ENCODE assay signal across 8 mouse cellular contexts in the genomic region with DNA sequence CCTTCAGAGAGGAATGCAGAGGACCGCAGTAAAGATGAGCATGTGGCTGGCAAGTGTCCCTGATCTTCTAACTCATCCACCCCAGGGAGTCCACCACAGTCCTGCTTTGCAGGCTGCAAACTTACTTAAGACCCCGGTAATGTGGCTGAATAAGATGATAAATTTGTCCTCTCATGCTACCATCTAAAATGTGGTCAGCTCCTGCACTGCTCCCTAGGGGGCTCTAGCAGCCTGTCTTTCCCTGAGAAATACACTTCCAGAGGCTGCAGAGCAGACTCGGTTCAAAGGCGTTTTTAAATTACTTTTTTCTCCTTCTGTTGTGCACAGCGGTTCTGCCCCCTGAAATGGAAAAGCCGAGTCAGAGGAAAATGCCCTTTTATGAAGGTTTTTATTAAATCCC. TPM values are rescaled to one million over a fixed set of nuclear protein-coding genes. Genes with fewer than 3 reads are reported as not detected.
A peak's percentile ranks its signal among the peaks of the same experiment; 100 is the strongest.
DNase-seq lines count a peak whose midpoint lies in the region; ATAC-seq and TF ChIP-seq lines count a peak whose summit lies in the region.

No protein-coding gene starts in this region.

- H3K79me2 ChIP-seq in liver, adult 2 months (ENCODE audit: control insufficient read depth, insufficient read depth, low read length): no peaks in the 10 kb centered on the region

- no peak overlapping the region for H3K4me2 ChIP-seq in forebrain, embryonic 15.5 days (replicated peaks)
- no peak overlapping the region for H3K4me2 ChIP-seq in forebrain, embryonic 12.5 days
- H3K4me2 ChIP-seq in hindbrain, postnatal 0 days (ENCODE audit: low read depth, low read length): 0 out of 2 replicates have a peak overlapping the region, but pooled peaks have one; percentile 2
- H3K4me2 ChIP-seq in neural tube, embryonic 14.5 days (ENCODE audit: low read depth, low read length): no peak overlapping the region

- H3K4me3 ChIP-seq in forebrain, embryonic 15.5 days: no peak overlapping the region
- no peak overlapping the region for H3K4me3 ChIP-seq in forebrain, embryonic 12.5 days (replicated peaks)
- no peak overlapping the region for H3K4me3 ChIP-seq in liver, adult 2 months (ENCODE audit: insufficient read depth, low read depth, low read length)
- no peak overlapping the region for H3K4me3 ChIP-seq in hindbrain, postnatal 0 days (ENCODE audit: low read length)
- H3K4me3 ChIP-seq in neural tube, embryonic 14.5 days (ENCODE audit: low read depth, low read length): no peak overlapping the region

- TF ChIP-seq CTCF in liver, adult 2 months (IDR thresholded peaks at IDR 0.05; ENCODE audit: low read depth, low read length): peak; percentile 46; the same call in 1 of the 2 replicates
- TF ChIP-seq CTCF in hindbrain, postnatal 0 days (IDR thresholded peaks at IDR 0.05; ENCODE audit: low read depth): peak; percentile 70

- H3K9ac ChIP-seq in forebrain, embryonic 15.5 days (replicated peaks): no peak overlapping the region
- no peak overlapping the region; the same call in 1 of the 2 replicates for H3K9ac ChIP-seq in forebrain, embryonic 12.5 days
- no peak overlapping the region for H3K9ac ChIP-seq in liver, adult 2 months (ENCODE audit: low read depth, low read length)
- H3K9ac ChIP-seq in hindbrain, postnatal 0 days (replicated peaks; ENCODE audit: low read length): no peak overlapping the region
- no peak overlapping the region for H3K9ac ChIP-seq in neural tube, embryonic 14.5 days (replicated peaks; ENCODE audit: low read depth, low read length)

- TF ChIP-seq POLR2A in liver, adult 2 months (IDR thresholded peaks at IDR 0.05; ENCODE audit: extremely low read depth, insufficient read depth, low read length): no peak

- H3K27me3 ChIP-seq in forebrain, embryonic 15.5 days: no peaks in the 10 kb centered on the region
- H3K27me3 ChIP-seq in forebrain, embryonic 12.5 days: no peaks in the 10 kb centered on the region; the same call in none of the 2 replicates
- H3K27me3 ChIP-seq in liver, adult 2 months (ENCODE audit: control insufficient read depth, insufficient read depth, low read length): no peaks in the 10 kb centered on the region
- no peaks in the 10 kb centered on the region for H3K27me3 ChIP-seq in hindbrain, postnatal 0 days (ENCODE audit: insufficient read depth, low read length)
- H3K27me3 ChIP-seq in neural tube, embryonic 14.5 days (ENCODE audit: control insufficient read depth, insufficient read depth, low read length): no peaks in the 10 kb centered on the region

- peak; percentile 51 for ATAC-seq in forebrain, embryonic 15.5 days (replicated peaks)
- no peak for ATAC-seq in forebrain, embryonic 12.5 days (ENCODE audit: low FRiP score)
- ATAC-seq in hindbrain, postnatal 0 days: peak; percentile 41; the same call in 1 of the 2 replicates
- peak; percentile 36; the same call in 1 of the 2 replicates for ATAC-seq in neural tube, embryonic 14.5 days (ENCODE audit: low read depth)

- 16% methylated on average over 6 of the region's 6 CpGs for WGBS in forebrain, embryonic 15.5 days
- WGBS in forebrain, embryonic 12.5 days: 21% methylated on average over 6 of the region's 6 CpGs
- WGBS in liver, adult 2 months: 30% methylated on average over 6 of the region's 6 CpGs
- 8% methylated on average over 6 of the region's 6 CpGs for WGBS in hindbrain, postnatal 0 days
- 10% methylated on average over 6 of the region's 6 CpGs for WGBS in neural tube, embryonic 14.5 days

- peaks cover 6% of the 10 kb centered on the region; the same call in 1 of the 2 replicates for H3K4me1 ChIP-seq in forebrain, embryonic 15.5 days
- 0 out of 2 replicates have a peak, but pooled peaks cover 2% of the 10 kb centered on the region for H3K4me1 ChIP-seq in forebrain, embryonic 12.5 days
- no peaks in the 10 kb centered on the region; the same call in 1 of the 2 replicates for H3K4me1 ChIP-seq in liver, adult 2 months (ENCODE audit: control insufficient read depth, insufficient read depth, low read length)
- H3K4me1 ChIP-seq in hindbrain, postnatal 0 days (ENCODE audit: insufficient read depth, low read length): no peaks in the 10 kb centered on the region; the same call in 1 of the 2 replicates
- H3K4me1 ChIP-seq in neural tube, embryonic 14.5 days (ENCODE audit: control insufficient read depth, insufficient read depth, low read length): 0 out of 2 replicates have a peak, but pooled peaks cover 3% of the 10 kb centered on the region

- no peaks in the 10 kb centered on the region for H3K36me3 ChIP-seq in forebrain, embryonic 15.5 days
- H3K36me3 ChIP-seq in forebrain, embryonic 12.5 days (replicated peaks): no peaks in the 10 kb centered on the region
- H3K36me3 ChIP-seq in liver, adult 2 months (ENCODE audit: control insufficient read depth, insufficient read depth, low read length): no peaks in the 10 kb centered on the region
- H3K36me3 ChIP-seq in hindbrain, postnatal 0 days (ENCODE audit: insufficient read depth, low read length): no peaks in the 10 kb centered on the region
- no peaks in the 10 kb centered on the region for H3K36me3 ChIP-seq in neural tube, embryonic 14.5 days (ENCODE audit: control insufficient read depth, insufficient read depth, low read length)

- DNase-seq in liver, adult 2 months (ENCODE audit: extremely low read depth, low read depth, low spot score): no peak
- DNase-seq in liver: no peak
- peak; percentile 80 for DNase-seq in hindbrain, postnatal 0 days (ENCODE audit: low spot score)
- no peak for DNase-seq in cerebellum, adult 18-20 months
- DNase-seq in urinary bladder, postnatal 25 days (ENCODE audit: low spot score): no peak

- H3K9me3 ChIP-seq in forebrain, embryonic 15.5 days: no peaks in the 10 kb centered on the region
- H3K9me3 ChIP-seq in forebrain, embryonic 12.5 days: no peaks in the 10 kb centered on the region
- H3K9me3 ChIP-seq in hindbrain, postnatal 0 days (ENCODE audit: low read length): no peaks in the 10 kb centered on the region
- H3K9me3 ChIP-seq in neural tube, embryonic 14.5 days (ENCODE audit: control insufficient read depth, low read length): no peaks in the 10 kb centered on the region

- no peak overlapping the region for H3K27ac ChIP-seq in forebrain, embryonic 15.5 days (replicated peaks)
- H3K27ac ChIP-seq in forebrain, embryonic 12.5 days: no peak overlapping the region
- H3K27ac ChIP-seq in liver, adult 2 months (replicated peaks; ENCODE audit: insufficient read depth, low read depth, low read length): no peak overlapping the region
- H3K27ac ChIP-seq in hindbrain, postnatal 0 days: no peak overlapping the region
- H3K27ac ChIP-seq in neural tube, embryonic 14.5 days (ENCODE audit: low read depth, low read length): no peak overlapping the region

RNA-seq across cellular contexts. Expression of a gene that starts 4.0 kb away (rescaled TPM):
- 3.4 and 4.3 TPM in 2 replicates for polyA plus RNA-seq in forebrain, embryonic 15.5 days (2015; fragmentation: Nextera tagmentation; extraction: Ambion mirVana)
- polyA plus RNA-seq in forebrain, embryonic 12.5 days (2016; fragmentation: Nextera tagmentation; extraction: Ambion mirVana): 0.68 and 1.1 TPM in 2 replicates
- not detected in 2 replicates for total RNA-seq in liver, adult 2 months (2014; rRNA removed)
- not detected in 2 replicates for polyA plus RNA-seq in liver, adult 2 months (2012; rRNA removed)
- total RNA-seq in hindbrain, postnatal 0 days (2014; rRNA removed): 3.3 and 8.3 TPM in 2 replicates
- polyA plus RNA-seq in hindbrain, postnatal 0 days (2015; fragmentation: Nextera tagmentation; extraction: Ambion mirVana): 13.5 and 14.0 TPM in 2 replicates
- polyA plus RNA-seq in neural tube, embryonic 14.5 days (2014; fragmentation: Nextera tagmentation; extraction: Ambion mirVana): 4.3 and 5.3 TPM in 2 replicates

RNA-seq across cellular contexts. Expression of a gene that starts 19.1 kb away (rescaled TPM):
- polyA plus RNA-seq in forebrain, embryonic 15.5 days (2015; fragmentation: Nextera tagmentation; extraction: Ambion mirVana): 28.0 and 33.4 TPM in 2 replicates
- polyA plus RNA-seq in forebrain, embryonic 12.5 days (2016; fragmentation: Nextera tagmentation; extraction: Ambion mirVana): 39.5 and 40.5 TPM in 2 replicates
- total RNA-seq in liver, adult 2 months (2014; rRNA removed): 3.2 and 3.9 TPM in 2 replicates
- 7.1 and 7.4 TPM in 2 replicates for polyA plus RNA-seq in liver, adult 2 months (2012; rRNA removed)
- total RNA-seq in hindbrain, postnatal 0 days (2014; rRNA removed): 11.3 and 13.9 TPM in 2 replicates
- 19.2 and 20.7 TPM in 2 replicates for polyA plus RNA-seq in hindbrain, postnatal 0 days (2015; fragmentation: Nextera tagmentation; extraction: Ambion mirVana)
- 23.7 and 28.2 TPM in 2 replicates for polyA plus RNA-seq in neural tube, embryonic 14.5 days (2014; fragmentation: Nextera tagmentation; extraction: Ambion mirVana)

RNA-seq across cellular contexts. Expression of a gene that starts 19.2 kb away (rescaled TPM):
- 14.3 and 14.4 TPM in 2 replicates for polyA plus RNA-seq in forebrain, embryonic 15.5 days (2015; fragmentation: Nextera tagmentation; extraction: Ambion mirVana)
- polyA plus RNA-seq in forebrain, embryonic 12.5 days (2016; fragmentation: Nextera tagmentation; extraction: Ambion mirVana): 16.1 and 18.4 TPM in 2 replicates
- total RNA-seq in liver, adult 2 months (2014; rRNA removed): 6.8 and 7.0 TPM in 2 replicates
- polyA plus RNA-seq in liver, adult 2 months (2012; rRNA removed): 4.8 and 5.1 TPM in 2 replicates
- 10.1 and 18.0 TPM in 2 replicates for total RNA-seq in hindbrain, postnatal 0 days (2014; rRNA removed)
- 8.2 and 10.3 TPM in 2 replicates for polyA plus RNA-seq in hindbrain, postnatal 0 days (2015; fragmentation: Nextera tagmentation; extraction: Ambion mirVana)
- polyA plus RNA-seq in neural tube, embryonic 14.5 days (2014; fragmentation: Nextera tagmentation; extraction: Ambion mirVana): 12.0 and 14.8 TPM in 2 replicates
